Mouse (Mus musculus): ENCODE data around the gene Sult3a1. TPM values are rescaled to one million over a fixed set of nuclear protein-coding genes. Genes with fewer than 3 reads are reported as not detected.
A peak's percentile ranks its signal among the peaks of the same experiment; 100 is the strongest.
"Not testable (repeated sequence)": the region's sequence is repeated elsewhere in the genome, so short reads cannot be mapped to it uniquely, and the experiment has no call there.

Sult3a1 gene
- polyA plus RNA-seq, 1 experiment from 2014 or later, result not detected

- not testable (repeated sequence) for H3K36me3 ChIP-seq (ENCODE audit: control insufficient read depth, insufficient read depth, low read length); H3K9me3 ChIP-seq (replicated peaks; ENCODE audit: control insufficient read depth, low read length, poor library complexity, severe bottlenecking); H3K27me3 ChIP-seq (ENCODE audit: control insufficient read depth, insufficient read depth, low read depth, low read length); H3K4me1 ChIP-seq (ENCODE audit: control insufficient read depth, insufficient read depth, low read length); ATAC-seq; H3K4me2 ChIP-seq (ENCODE audit: low read length); H3K4me3 ChIP-seq (ENCODE audit: low read depth, low read length); H3K9ac ChIP-seq (ENCODE audit: low read depth, low read length); H3K27ac ChIP-seq (ENCODE audit: low read length)
- 90% methylated on average over 1 of the region's 1 CpGs for WGBS
Measured at GRCm38 (mm10) chr10:33901520-33901919, 44.0 kb downstream of the Sult3a1 start.

GRCm38 (mm10) chr10:33904530-33905481 lies 47.3 kb downstream of the Sult3a1 start, which contains the start of gene Rsph4a:
Rsph4a (plus strand) TSS chr10:33905111.
- no peaks in the 10 kb centered on the region for H3K36me3 ChIP-seq (ENCODE audit: control insufficient read depth, insufficient read depth, low read length)
- peak within 1 kb of the TSS; percentile 47 for H3K4me3 ChIP-seq (ENCODE audit: low read depth, low read length)
- H3K9me3 ChIP-seq (replicated peaks; ENCODE audit: control insufficient read depth, low read length, poor library complexity, severe bottlenecking), result no peaks in the 10 kb centered on the region
- peak within 1 kb of the TSS; percentile 28; the same call in 1 of the 2 replicates for H3K9ac ChIP-seq (ENCODE audit: low read depth, low read length)
- peak within 1 kb of the TSS; percentile 67 for H3K4me2 ChIP-seq (ENCODE audit: low read length)
- WGBS, result 8% methylated on average over 17 of the region's 17 CpGs
- no peaks in the 10 kb centered on the region for H3K4me1 ChIP-seq (ENCODE audit: control insufficient read depth, insufficient read depth, low read length)
- ATAC-seq, result peak; percentile 100
- H3K27me3 ChIP-seq (ENCODE audit: control insufficient read depth, insufficient read depth, low read depth, low read length), result no peaks in the 10 kb centered on the region
- no peak within 1 kb of the TSS for H3K27ac ChIP-seq (ENCODE audit: low read length)

- H3K27ac ChIP-seq (ENCODE audit: low read length), result no peak overlapping the region
- peak overlapping the region; percentile 67 for H3K4me2 ChIP-seq (ENCODE audit: low read length)
- peak overlapping the region; percentile 28; the same call in 1 of the 2 replicates for H3K9ac ChIP-seq (ENCODE audit: low read depth, low read length)
- peak overlapping the region; percentile 47 for H3K4me3 ChIP-seq (ENCODE audit: low read depth, low read length)
- H3K9me3 ChIP-seq (replicated peaks; ENCODE audit: control insufficient read depth, low read length, poor library complexity, severe bottlenecking), result no peaks in the 10 kb centered on the region
- WGBS, result 5% methylated on average over 6 of the region's 6 CpGs
- H3K4me1 ChIP-seq (ENCODE audit: control insufficient read depth, insufficient read depth, low read length), result no peaks in the 10 kb centered on the region
- no peaks in the 10 kb centered on the region for H3K36me3 ChIP-seq (ENCODE audit: control insufficient read depth, insufficient read depth, low read length)
- ATAC-seq, result peak; percentile 37; the same call in 1 of the 2 replicates
- H3K27me3 ChIP-seq (ENCODE audit: control insufficient read depth, insufficient read depth, low read depth, low read length), result no peaks in the 10 kb centered on the region
Measured at GRCm38 (mm10) chr10:33905489-33905888, 48.0 kb downstream of the Sult3a1 start.

Other genes with a start within 250 kb of the Sult3a1 start
- 25.1 and 26.9 TPM in 2 replicates for gene Clvs2, start 233.0 kb upstream of the Sult3a1 start, polyA plus RNA-seq (2015; fragmentation: Nextera tagmentation; extraction: Ambion mirVana)
- not detected in 2 replicates for gene Sult3a2, start 71.0 kb upstream of the Sult3a1 start, polyA plus RNA-seq (2015; fragmentation: Nextera tagmentation; extraction: Ambion mirVana)
- 1.4 and 2.1 TPM in 2 replicates for gene Rsph4a, start 47.4 kb downstream of the Sult3a1 start, polyA plus RNA-seq (2015; fragmentation: Nextera tagmentation; extraction: Ambion mirVana)
- 18.8 and 23.1 TPM in 2 replicates for gene Zup1, start 93.5 kb downstream of the Sult3a1 start, polyA plus RNA-seq (2015; fragmentation: Nextera tagmentation; extraction: Ambion mirVana)
- 118 and 125 TPM in 2 replicates for gene Rwdd1, start 161.9 kb downstream of the Sult3a1 start, polyA plus RNA-seq (2015; fragmentation: Nextera tagmentation; extraction: Ambion mirVana)
- not detected in 2 replicates for gene Trappc3l, start 179.9 kb downstream of the Sult3a1 start, polyA plus RNA-seq (2015; fragmentation: Nextera tagmentation; extraction: Ambion mirVana)
- not detected in 2 replicates for gene Calhm4, start 186.6 kb downstream of the Sult3a1 start, polyA plus RNA-seq (2015; fragmentation: Nextera tagmentation; extraction: Ambion mirVana)
- 0.69 and 0.92 TPM in 2 replicates for gene Calhm5, start 238.8 kb downstream of the Sult3a1 start, polyA plus RNA-seq (2015; fragmentation: Nextera tagmentation; extraction: Ambion mirVana)

Measured in midbrain, embryonic 16.5 days (tissue).